Mouse (Mus musculus) heart, postnatal 0 days (tissue): Measurements from ENCODE around the gene Hivep3.

Source experiments
- CTCF ChIP-seq: IDR thresholded peaks from 2 replicates; pipeline ENCODE4 v1.5.1; 2016; ENCODE audit warnings: antibody characterized with exemption, control low read depth, low read depth
- EP300 ChIP-seq: IDR thresholded peaks from 2 replicates; pipeline ENCODE4 v1.6.1; 2016; ENCODE audit warnings: antibody characterized with exemption, low read depth

GRCm38 (mm10) chr4:119815793-119816161 is 82.2 kb downstream of the Hivep3 start:
- TF ChIP-seq CTCF (no peak), EP300 (no peak)
